Comparison of ENCODE assay signal across 8 mouse cellular contexts in genomic region chr3:36150934-36151686, GRCm38 (mm10). TPM values are rescaled to one million over a fixed set of nuclear protein-coding genes. Genes with fewer than 3 reads are reported as not detected.
DNase-seq lines count a peak whose midpoint lies in the region; ATAC-seq and TF ChIP-seq lines count a peak whose summit lies in the region.

TSS of gene D3Ertd254e (plus strand) at chr3:36151017.

- peak within 1 kb of the TSS; percentile 44; the same call in 1 of the 2 replicates for H3K27ac ChIP-seq in brown adipose tissue, adult 24 weeks (replicated peaks; ENCODE audit: low read depth, low read length)
- peak within 1 kb of the TSS; percentile 88 for H3K27ac ChIP-seq in heart, embryonic 15.5 days
- peak within 1 kb of the TSS; percentile 22 for H3K27ac ChIP-seq in liver, embryonic 14.5 days
- peak within 1 kb of the TSS; percentile 84 for H3K27ac ChIP-seq in neural tube, embryonic 11.5 days (ENCODE audit: low read depth, low read length)
- peak within 1 kb of the TSS; percentile 88 for H3K27ac ChIP-seq in stomach, postnatal 0 days (replicated peaks)

- no peak for TF ChIP-seq EP300 in liver, embryonic 14.5 days (IDR thresholded peaks at IDR 0.05; ENCODE audit: low read depth)
- no peak for TF ChIP-seq EP300 in stomach, postnatal 0 days (optimal IDR thresholded peaks at IDR 0.05)

- ATAC-seq in heart, embryonic 15.5 days (replicated peaks; ENCODE audit: insufficient number of reproducible peaks, insufficient read depth, low FRiP score, low read depth): peak; percentile 98
- ATAC-seq in liver, embryonic 14.5 days (ENCODE audit: insufficient read depth): peak; percentile 99
- ATAC-seq in neural tube, embryonic 11.5 days (ENCODE audit: insufficient read depth, low FRiP score, low TSS enrichment): peak; percentile 99
- ATAC-seq in stomach, postnatal 0 days (ENCODE audit: low FRiP score, low TSS enrichment): peak; percentile 99

- TF ChIP-seq CTCF in liver, embryonic 14.5 days (IDR thresholded peaks at IDR 0.05; ENCODE audit: low read depth): peak; percentile 40; the same call in 1 of the 2 replicates
- TF ChIP-seq CTCF in stomach, postnatal 0 days (IDR thresholded peaks at IDR 0.05; ENCODE audit: low read depth): no peak

- no peaks in the 10 kb centered on the region for H3K27me3 ChIP-seq in heart, embryonic 15.5 days
- H3K27me3 ChIP-seq in liver, embryonic 14.5 days (ENCODE audit: control insufficient read depth, insufficient read depth, low read length): no peaks in the 10 kb centered on the region
- H3K27me3 ChIP-seq in neural tube, embryonic 11.5 days (ENCODE audit: control insufficient read depth, insufficient read depth, low read length): no peaks in the 10 kb centered on the region
- H3K27me3 ChIP-seq in stomach, postnatal 0 days (ENCODE audit: control insufficient read depth, insufficient read depth, low read length): no peaks in the 10 kb centered on the region

- peak within 1 kb of the TSS; percentile 97 for H3K4me3 ChIP-seq in brown adipose tissue, adult 24 weeks (ENCODE audit: insufficient read depth, low read depth, low read length)
- H3K4me3 ChIP-seq in heart, embryonic 15.5 days: peak within 1 kb of the TSS; percentile 98
- H3K4me3 ChIP-seq in liver, embryonic 14.5 days (ENCODE audit: insufficient read depth in 1 of 2, low read depth in 2 of 2, low read length in 2 of 2): peak within 1 kb of the TSS; percentile 78 to 90
- H3K4me3 ChIP-seq in neural tube, embryonic 11.5 days (ENCODE audit: low read depth, low read length): peak within 1 kb of the TSS; percentile 81
- H3K4me3 ChIP-seq in stomach, postnatal 0 days (ENCODE audit: low read depth, low read length): peak within 1 kb of the TSS; percentile 96

- H3K9ac ChIP-seq in heart, embryonic 15.5 days: peak within 1 kb of the TSS; percentile 98
- H3K9ac ChIP-seq in liver, embryonic 14.5 days (replicated peaks): peak within 1 kb of the TSS; percentile 82
- peak within 1 kb of the TSS; percentile 90 for H3K9ac ChIP-seq in neural tube, embryonic 11.5 days (ENCODE audit: low read length)
- peak within 1 kb of the TSS; percentile 86 for H3K9ac ChIP-seq in stomach, postnatal 0 days (ENCODE audit: low read length)

- WGBS in heart, embryonic 15.5 days: under 1% methylated on average over 52 of the region's 54 CpGs
- WGBS in liver, embryonic 14.5 days (ENCODE audit: insufficient replicate concordance): under 1% methylated on average over 53 of the region's 54 CpGs
- under 1% methylated on average over 53 of the region's 54 CpGs for WGBS in neural tube, embryonic 11.5 days
- under 1% methylated on average over 47 of the region's 54 CpGs for WGBS in stomach, postnatal 0 days

- no peaks in the 10 kb centered on the region for H3K36me3 ChIP-seq in heart, embryonic 15.5 days
- H3K36me3 ChIP-seq in liver, embryonic 14.5 days (replicated peaks; ENCODE audit: control insufficient read depth, insufficient read depth, low read depth): no peaks in the 10 kb centered on the region
- no peaks in the 10 kb centered on the region for H3K36me3 ChIP-seq in neural tube, embryonic 11.5 days (ENCODE audit: control insufficient read depth, insufficient read depth, low read length)
- H3K36me3 ChIP-seq in stomach, postnatal 0 days (ENCODE audit: control insufficient read depth, insufficient read depth, low read length): no peaks in the 10 kb centered on the region

- peak; percentile 86 for DNase-seq in CD4-positive, CD25-positive, alpha-beta regulatory T cell, adult 2 months (ENCODE audit: low read depth, low spot score)
- DNase-seq in fibroblast of lung, adult 2 months (ENCODE audit: low read depth): peak; percentile 85
- peak; percentile 95 to 97 for DNase-seq in kidney, postnatal 25 days
- peak; percentile 76 to 79 (median 77) for DNase-seq in liver, embryonic 14.5 days (ENCODE audit: low read depth in 3 of 3, low spot score in 3 of 3)
- DNase-seq in neural tube, embryonic 11.5 days (ENCODE audit: low spot score): peak; percentile 91
- peak; percentile 89 for DNase-seq in stomach, postnatal 0 days (ENCODE audit: low spot score)

- peak within 1 kb of the TSS; percentile 76 for H3K4me2 ChIP-seq in heart, embryonic 15.5 days
- H3K4me2 ChIP-seq in liver, embryonic 14.5 days (ENCODE audit: low read depth): peak within 1 kb of the TSS; percentile 82
- H3K4me2 ChIP-seq in neural tube, embryonic 11.5 days (ENCODE audit: low read depth): peak within 1 kb of the TSS; percentile 67
- H3K4me2 ChIP-seq in stomach, postnatal 0 days (replicated peaks; ENCODE audit: low read depth): peak within 1 kb of the TSS; percentile 91

- H3K4me1 ChIP-seq in brown adipose tissue, adult 24 weeks (ENCODE audit: control insufficient read depth, insufficient read depth, insufficient read length, low read length): peaks cover 17% of the 10 kb centered on the region
- H3K4me1 ChIP-seq in heart, embryonic 15.5 days (replicated peaks): peaks cover 27% of the 10 kb centered on the region
- H3K4me1 ChIP-seq in liver, embryonic 14.5 days (replicated peaks; ENCODE audit: control insufficient read depth in 2 of 2, insufficient read depth in 2 of 2, low read length in 1 of 2): 0 out of 4 replicates have a peak, but pooled peaks cover 2 to 3% of the 10 kb centered on the region in 2 experiments
- peaks cover 7% of the 10 kb centered on the region for H3K4me1 ChIP-seq in neural tube, embryonic 11.5 days (ENCODE audit: control insufficient read depth, insufficient read depth, low read length)
- H3K4me1 ChIP-seq in stomach, postnatal 0 days (replicated peaks; ENCODE audit: control insufficient read depth, insufficient read depth): peaks cover 8% of the 10 kb centered on the region; the same call in 1 of the 2 replicates

- H3K9me3 ChIP-seq in heart, embryonic 15.5 days (replicated peaks): no peaks in the 10 kb centered on the region
- H3K9me3 ChIP-seq in liver, embryonic 14.5 days (ENCODE audit: control insufficient read depth, low read length): no peaks in the 10 kb centered on the region
- H3K9me3 ChIP-seq in neural tube, embryonic 11.5 days (ENCODE audit: control insufficient read depth, low read length): no peaks in the 10 kb centered on the region
- H3K9me3 ChIP-seq in stomach, postnatal 0 days (ENCODE audit: control insufficient read depth, low read length): no peaks in the 10 kb centered on the region

RNA-seq across cellular contexts. Expression of gene D3Ertd254e, which starts in this region (rescaled TPM):
- polyA plus RNA-seq in brown adipose tissue, adult 24 weeks (2012; ENCODE audit: insufficient read depth, insufficient read length, missing spikeins): 2.6 and 5.5 TPM in 2 replicates
- polyA plus RNA-seq in heart, embryonic 15.5 days (2015; fragmentation: Nextera tagmentation; extraction: Ambion mirVana): 3.8 and 4.3 TPM in 2 replicates
- 0.34 and 0.44 TPM in 2 replicates for polyA plus RNA-seq in liver, embryonic 14.5 days (2012; rRNA removed)
- 0.76 and 0.99 TPM in 2 replicates for polyA plus RNA-seq in liver, embryonic 14.5 days (2014; fragmentation: Nextera tagmentation; extraction: Ambion mirVana)
- 11.5 and 12.1 TPM in 2 replicates for polyA plus RNA-seq in neural tube, embryonic 11.5 days (2014; fragmentation: Nextera tagmentation; extraction: Ambion mirVana)
- polyA plus RNA-seq in stomach, postnatal 0 days (2015; fragmentation: Nextera tagmentation; extraction: Ambion mirVana): 2.5 and 2.8 TPM in 2 replicates

Comparison
In these comparisons a context has a peak if more than half of its experiments do, and no peak if none do; other contexts are left out.
1. Peak in every context shown above with its lines: DNase-seq, ATAC-seq, H3K4me3 ChIP-seq and H3K27ac ChIP-seq.
2. Peak in DNase-seq, ATAC-seq, H3K4me3 ChIP-seq, H3K27ac ChIP-seq, H3K9ac ChIP-seq and H3K4me2 ChIP-seq in liver, embryonic 14.5 days; RNA of the gene not detected or under 1 TPM.
3. H3K27ac ChIP-seq: peak in every context shown above with its lines; median percentile 88 in heart, embryonic 15.5 days; 88 in stomach, postnatal 0 days; 84 in neural tube, embryonic 11.5 days; 44 in brown adipose tissue, adult 24 weeks; 22 in liver, embryonic 14.5 days.